Mouse (Mus musculus): ENCODE data around the gene Hao1. TPM values are rescaled to one million over a fixed set of nuclear protein-coding genes. Genes with fewer than 3 reads are reported as not detected.

Hao1 gene
- polyA plus RNA-seq, 1 experiment from 2014 or later: not detected

DNA sequence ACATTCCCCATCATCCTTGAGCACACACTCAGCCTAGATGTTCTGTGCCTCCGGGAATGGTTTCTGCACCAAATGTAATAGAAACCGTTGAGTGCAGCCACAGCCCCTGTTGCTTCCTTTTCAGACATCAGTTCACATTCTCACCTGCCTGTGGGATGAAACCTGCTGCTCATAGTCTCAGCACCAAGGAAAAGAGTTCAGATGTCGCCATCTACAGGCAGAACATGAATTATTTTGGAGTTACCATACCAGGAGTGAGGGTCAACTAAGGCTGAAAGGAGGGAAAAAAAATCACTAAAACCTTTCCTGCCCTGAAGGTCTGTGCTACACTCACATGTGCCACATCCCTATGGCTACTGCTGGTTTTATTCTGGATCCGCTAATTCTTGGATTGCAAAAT is 71.5 kb downstream of the Hao1 start:
- Histone ChIP-seq H3K9ac (ENCODE audit: low read depth, low read length) (no peak overlapping the region), H3K4me2 (replicated peaks; ENCODE audit: low read depth, low read length) (no peak overlapping the region), H3K4me3 (ENCODE audit: low read length) (no peak overlapping the region), H3K27ac (ENCODE audit: low read depth, low read length) (no peak overlapping the region), H3K4me1 (ENCODE audit: control insufficient read depth, insufficient read depth, low read length) (no peaks in the 10 kb centered on the region), H3K27me3 (ENCODE audit: control insufficient read depth, insufficient read depth, low read length) (no peaks in the 10 kb centered on the region), H3K9me3 (ENCODE audit: control insufficient read depth, low read length) (no peaks in the 10 kb centered on the region), H3K36me3 (ENCODE audit: control insufficient read depth, insufficient read depth, low read length) (no peaks in the 10 kb centered on the region)
- WGBS: 33% methylated on average over 4 of the region's 4 CpGs
- no peak for ATAC-seq (ENCODE audit: low FRiP score, low TSS enrichment)

DNA sequence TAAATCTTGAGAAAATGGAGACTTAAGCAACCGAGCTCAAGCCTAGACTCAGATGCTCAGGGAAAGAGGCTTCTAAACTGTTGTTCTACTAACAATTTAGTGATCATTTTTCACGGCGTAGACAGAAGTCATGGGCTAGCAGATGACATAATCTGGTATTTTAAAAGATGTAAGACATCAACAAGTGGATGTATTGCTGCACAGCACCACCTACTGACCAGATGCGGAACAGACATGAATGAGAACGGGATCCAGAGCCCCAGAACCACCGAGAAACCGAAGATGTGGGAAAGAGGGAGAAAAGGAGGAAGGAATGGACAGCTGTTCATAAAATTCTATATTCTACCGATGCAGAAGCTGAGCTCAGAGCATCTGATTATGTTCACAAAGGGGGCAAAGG is 72.4 kb downstream of the Hao1 start:
- Histone ChIP-seq H3K4me1 (ENCODE audit: control insufficient read depth, insufficient read depth, low read length) (no peaks in the 10 kb centered on the region), H3K9me3 (ENCODE audit: control insufficient read depth, low read length) (no peaks in the 10 kb centered on the region), H3K27me3 (ENCODE audit: control insufficient read depth, insufficient read depth, low read length) (no peaks in the 10 kb centered on the region), H3K4me3 (ENCODE audit: low read length) (no peak overlapping the region), H3K9ac (ENCODE audit: low read depth, low read length) (no peak overlapping the region), H3K27ac (ENCODE audit: low read depth, low read length) (no peak overlapping the region), H3K4me2 (replicated peaks; ENCODE audit: low read depth, low read length) (no peak overlapping the region), H3K36me3 (ENCODE audit: control insufficient read depth, insufficient read depth, low read length) (no peaks in the 10 kb centered on the region)
- WGBS: 17% methylated on average over 8 of the region's 8 CpGs
- ATAC-seq (ENCODE audit: low FRiP score, low TSS enrichment): no peak; the same call in 1 of the 2 replicates

DNA sequence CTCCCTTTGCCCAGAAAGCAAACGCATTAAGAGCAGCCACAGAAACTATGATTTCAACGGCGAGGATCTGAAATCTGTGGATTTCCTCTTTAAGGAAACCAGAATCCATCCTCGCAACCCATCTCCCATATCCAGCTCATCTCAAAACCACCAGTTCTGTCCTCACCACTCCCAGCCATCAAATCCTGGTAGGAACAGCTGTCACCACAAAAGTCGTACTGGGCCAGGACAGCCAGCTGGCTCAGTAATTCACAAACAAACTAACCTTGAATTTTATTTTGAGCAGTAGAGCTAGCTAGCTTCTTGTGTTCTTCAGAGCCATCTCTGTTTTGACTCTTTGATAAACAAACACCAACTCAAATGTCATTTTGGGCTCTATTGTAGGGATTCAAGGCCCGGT is 73.0 kb downstream of the Hao1 start:
- H3K36me3 ChIP-seq (ENCODE audit: control insufficient read depth, insufficient read depth, low read length): no peaks in the 10 kb centered on the region
- H3K9me3 ChIP-seq (ENCODE audit: control insufficient read depth, low read length): no peaks in the 10 kb centered on the region
- H3K9ac ChIP-seq (ENCODE audit: low read depth, low read length): no peak overlapping the region
- no peaks in the 10 kb centered on the region for H3K4me1 ChIP-seq (ENCODE audit: control insufficient read depth, insufficient read depth, low read length)
- no peak overlapping the region for H3K4me2 ChIP-seq (replicated peaks; ENCODE audit: low read depth, low read length)
- ATAC-seq (ENCODE audit: low FRiP score, low TSS enrichment): no peak
- no peaks in the 10 kb centered on the region for H3K27me3 ChIP-seq (ENCODE audit: control insufficient read depth, insufficient read depth, low read length)
- H3K4me3 ChIP-seq (ENCODE audit: low read length): no peak overlapping the region
- no peak overlapping the region for H3K27ac ChIP-seq (ENCODE audit: low read depth, low read length)
- 80% methylated on average over 6 of the region's 6 CpGs for WGBS

DNA sequence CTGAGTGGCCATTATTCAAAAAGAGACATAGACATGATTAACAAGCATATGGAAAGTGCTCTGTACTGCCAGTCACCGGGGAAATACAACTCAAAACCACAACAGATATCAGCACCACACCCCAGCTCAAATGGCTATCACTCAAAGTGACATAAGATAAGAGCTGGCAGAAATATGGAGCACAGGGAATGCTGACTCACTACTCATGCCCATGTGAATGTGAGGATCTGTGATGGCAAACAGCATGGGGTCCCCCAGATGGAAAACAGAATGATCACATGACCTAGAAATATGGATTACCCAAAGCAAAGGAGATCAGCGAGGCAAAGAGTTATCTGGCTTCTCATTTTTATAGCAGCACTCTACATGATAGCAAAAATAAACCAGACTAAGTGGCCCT is 89.0 kb downstream of the Hao1 start:
- Histone ChIP-seq H3K36me3 (ENCODE audit: control insufficient read depth, insufficient read depth, low read length) (no peaks in the 10 kb centered on the region), H3K4me1 (ENCODE audit: control insufficient read depth, insufficient read depth, low read length) (no peaks in the 10 kb centered on the region), H3K4me2 (replicated peaks; ENCODE audit: low read depth, low read length) (no peak overlapping the region), H3K27me3 (ENCODE audit: control insufficient read depth, insufficient read depth, low read length) (no peaks in the 10 kb centered on the region), H3K9me3 (ENCODE audit: control insufficient read depth, low read length) (no peaks in the 10 kb centered on the region), H3K4me3 (ENCODE audit: low read length) (no peak overlapping the region), H3K9ac (ENCODE audit: low read depth, low read length) (no peak overlapping the region), H3K27ac (ENCODE audit: low read depth, low read length) (no peak overlapping the region)
- 76% methylated on average over 2 of the region's 2 CpGs for WGBS
- no peak for ATAC-seq (ENCODE audit: low FRiP score, low TSS enrichment)

DNA sequence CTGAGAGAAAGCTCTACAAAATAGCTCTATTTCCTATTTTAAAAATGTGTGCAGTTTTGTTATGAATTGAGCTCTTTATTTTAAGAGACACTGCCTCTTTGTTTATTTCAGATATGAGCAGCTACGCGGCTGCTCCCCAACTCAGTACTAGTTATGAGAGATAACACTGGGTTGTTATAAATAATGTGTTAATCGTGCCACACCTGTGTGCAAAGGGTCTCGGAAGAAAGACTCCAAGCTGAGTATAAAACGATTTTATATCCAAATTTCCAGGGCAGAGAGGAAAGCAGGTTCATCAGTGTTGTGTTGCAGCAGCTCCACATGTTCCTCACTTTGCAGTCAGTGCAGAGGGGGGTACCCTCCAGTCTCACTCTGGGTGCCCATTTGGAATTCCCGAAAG is 91.8 kb downstream of the Hao1 start:
- H3K27me3 ChIP-seq (ENCODE audit: control insufficient read depth, insufficient read depth, low read length): no peaks in the 10 kb centered on the region
- no peak overlapping the region for H3K9ac ChIP-seq (ENCODE audit: low read depth, low read length)
- H3K4me2 ChIP-seq (replicated peaks; ENCODE audit: low read depth, low read length): no peak overlapping the region
- no peak for ATAC-seq (ENCODE audit: low FRiP score, low TSS enrichment)
- no peaks in the 10 kb centered on the region for H3K4me1 ChIP-seq (ENCODE audit: control insufficient read depth, insufficient read depth, low read length)
- no peak overlapping the region for H3K4me3 ChIP-seq (ENCODE audit: low read length)
- 84% methylated on average over 6 of the region's 6 CpGs for WGBS
- no peaks in the 10 kb centered on the region for H3K9me3 ChIP-seq (ENCODE audit: control insufficient read depth, low read length)
- H3K27ac ChIP-seq (ENCODE audit: low read depth, low read length): no peak overlapping the region
- H3K36me3 ChIP-seq (ENCODE audit: control insufficient read depth, insufficient read depth, low read length): no peaks in the 10 kb centered on the region

DNA sequence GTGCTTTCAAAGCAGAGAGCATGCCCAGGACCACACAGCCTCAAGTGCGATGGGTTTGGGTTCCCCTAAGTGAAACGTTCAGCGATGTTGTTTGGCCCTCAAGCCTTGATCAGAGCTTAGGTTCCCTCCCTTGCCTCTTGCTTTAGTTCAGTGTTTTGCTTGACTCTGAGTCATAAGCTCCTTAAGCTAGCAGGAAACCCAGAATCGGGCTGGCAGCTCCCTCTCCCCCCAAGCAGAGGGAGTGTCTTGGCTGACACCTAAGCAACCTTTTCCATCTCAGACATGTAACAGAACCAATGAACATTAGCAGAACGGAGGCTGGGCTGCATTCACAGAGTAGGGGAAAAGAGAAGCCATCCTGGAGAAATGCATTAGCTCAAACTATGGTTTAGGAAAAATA is 93.3 kb downstream of the Hao1 start:
- no peak overlapping the region for H3K9ac ChIP-seq (ENCODE audit: low read depth, low read length)
- H3K27me3 ChIP-seq (ENCODE audit: control insufficient read depth, insufficient read depth, low read length): no peaks in the 10 kb centered on the region
- H3K4me1 ChIP-seq (ENCODE audit: control insufficient read depth, insufficient read depth, low read length): no peaks in the 10 kb centered on the region
- no peaks in the 10 kb centered on the region for H3K9me3 ChIP-seq (ENCODE audit: control insufficient read depth, low read length)
- ATAC-seq (ENCODE audit: low FRiP score, low TSS enrichment): no peak
- no peaks in the 10 kb centered on the region for H3K36me3 ChIP-seq (ENCODE audit: control insufficient read depth, insufficient read depth, low read length)
- H3K4me3 ChIP-seq (ENCODE audit: low read length): no peak overlapping the region
- H3K4me2 ChIP-seq (replicated peaks; ENCODE audit: low read depth, low read length): no peak overlapping the region
- no peak overlapping the region for H3K27ac ChIP-seq (ENCODE audit: low read depth, low read length)
- 68% methylated on average over 5 of the region's 5 CpGs for WGBS

DNA sequence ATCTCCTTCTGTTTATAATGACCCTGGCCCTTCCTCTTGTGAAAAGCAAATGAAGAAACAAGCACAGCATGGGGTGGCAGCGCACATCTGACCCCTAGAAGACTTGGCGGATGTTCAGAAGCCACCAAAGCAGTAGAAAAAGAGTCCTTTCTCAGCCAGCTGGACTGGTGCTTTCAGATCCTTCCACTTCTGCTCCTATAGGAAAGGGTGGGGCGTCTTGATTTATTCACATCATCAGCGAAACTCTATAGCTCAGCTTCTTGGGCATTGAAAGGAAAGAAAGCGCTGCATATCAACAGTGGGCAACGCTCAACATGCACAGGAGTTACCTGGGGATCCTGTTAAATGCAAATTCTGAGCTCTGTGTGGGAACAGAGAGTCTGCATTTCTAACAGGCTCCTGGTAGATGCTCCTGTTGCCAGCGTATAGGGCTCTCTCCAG is 98.1 kb downstream of the Hao1 start:
- no peak overlapping the region for H3K27ac ChIP-seq (ENCODE audit: low read depth, low read length)
- no peaks in the 10 kb centered on the region for H3K4me1 ChIP-seq (ENCODE audit: control insufficient read depth, insufficient read depth, low read length)
- H3K9ac ChIP-seq (ENCODE audit: low read depth, low read length): no peak overlapping the region
- H3K4me2 ChIP-seq (replicated peaks; ENCODE audit: low read depth, low read length): no peak overlapping the region
- no peaks in the 10 kb centered on the region for H3K9me3 ChIP-seq (ENCODE audit: control insufficient read depth, low read length)
- no peaks in the 10 kb centered on the region for H3K27me3 ChIP-seq (ENCODE audit: control insufficient read depth, insufficient read depth, low read length)
- no peaks in the 10 kb centered on the region for H3K36me3 ChIP-seq (ENCODE audit: control insufficient read depth, insufficient read depth, low read length)
- no peak overlapping the region for H3K4me3 ChIP-seq (ENCODE audit: low read length)
- 30% methylated on average over 7 of the region's 7 CpGs for WGBS
- no peak for ATAC-seq (ENCODE audit: low FRiP score, low TSS enrichment)

DNA sequence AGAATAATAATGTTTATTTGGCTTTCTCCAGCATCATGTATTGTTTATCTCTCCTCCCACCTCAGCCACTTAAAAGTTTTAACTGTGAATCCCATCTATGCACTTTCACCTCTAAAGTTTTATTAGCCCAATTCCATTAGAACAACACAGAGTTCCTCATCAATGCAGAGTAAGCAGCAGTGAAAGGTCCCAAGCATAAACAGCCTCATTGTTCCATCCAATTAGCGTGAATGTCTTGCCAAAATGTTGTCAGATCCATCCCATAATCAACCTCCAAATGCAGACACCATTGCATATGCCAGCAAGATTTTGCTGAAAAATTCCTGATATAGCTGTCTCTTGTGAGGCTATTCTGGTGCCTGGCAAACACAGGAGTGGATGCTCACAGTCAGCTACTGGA is 101.4 kb downstream of the Hao1 start:
- ATAC-seq (ENCODE audit: low FRiP score, low TSS enrichment): no peak
- 79% methylated on average over 1 of the region's 1 CpGs for WGBS

DNA sequence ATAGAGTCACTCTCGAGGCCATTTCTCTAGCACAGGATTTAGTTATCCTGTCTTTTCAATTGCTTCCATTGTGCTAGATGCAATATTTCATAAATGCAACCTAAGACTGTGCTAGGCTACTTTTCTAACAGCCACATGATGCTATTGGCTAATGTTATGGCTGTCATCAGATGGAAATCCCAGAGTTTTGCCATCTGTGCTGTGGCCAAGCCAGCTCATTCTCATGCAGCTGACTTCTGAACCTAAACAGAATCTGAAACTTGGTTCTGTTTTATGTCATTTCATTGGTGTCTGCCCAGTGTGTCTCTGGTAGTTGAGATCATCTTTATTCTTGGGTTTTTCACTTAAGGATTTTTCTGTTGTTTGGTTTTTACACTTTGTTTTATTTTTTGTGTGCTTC is 103.2 kb downstream of the Hao1 start:
- Histone ChIP-seq H3K36me3 (ENCODE audit: control insufficient read depth, insufficient read depth, low read length) (no peaks in the 10 kb centered on the region), H3K4me2 (replicated peaks; ENCODE audit: low read depth, low read length) (no peak overlapping the region), H3K4me1 (ENCODE audit: control insufficient read depth, insufficient read depth, low read length) (no peaks in the 10 kb centered on the region), H3K9me3 (ENCODE audit: control insufficient read depth, low read length) (no peaks in the 10 kb centered on the region), H3K27ac (ENCODE audit: low read depth, low read length) (no peak overlapping the region), H3K4me3 (ENCODE audit: low read length) (no peak overlapping the region), H3K27me3 (ENCODE audit: control insufficient read depth, insufficient read depth, low read length) (no peaks in the 10 kb centered on the region), H3K9ac (ENCODE audit: low read depth, low read length) (no peak overlapping the region)
- WGBS: 68% methylated on average over 1 of the region's 1 CpGs
- no peak for ATAC-seq (ENCODE audit: low FRiP score, low TSS enrichment)

More for the DNA sequence above, 101.4 kb downstream of the Hao1 start:
- no peak overlapping the region for H3K4me2 ChIP-seq (replicated peaks; ENCODE audit: low read depth, low read length)
- H3K9me3 ChIP-seq (ENCODE audit: control insufficient read depth, low read length): no peaks in the 10 kb centered on the region
- H3K9ac ChIP-seq (ENCODE audit: low read depth, low read length): no peak overlapping the region
- H3K27me3 ChIP-seq (ENCODE audit: control insufficient read depth, insufficient read depth, low read length): no peaks in the 10 kb centered on the region
- no peaks in the 10 kb centered on the region for H3K4me1 ChIP-seq (ENCODE audit: control insufficient read depth, insufficient read depth, low read length)
- no peak overlapping the region for H3K27ac ChIP-seq (ENCODE audit: low read depth, low read length)
- no peak overlapping the region for H3K4me3 ChIP-seq (ENCODE audit: low read length)
- H3K36me3 ChIP-seq (ENCODE audit: control insufficient read depth, insufficient read depth, low read length): no peaks in the 10 kb centered on the region
